Mouse (Mus musculus) adrenal gland, postnatal 36 days (tissue): ENCODE measurements at regions not wholly inside any gene's neighbourhood (a gene's known extent, or its start where the extent isn't known, plus 50 kb on each side); places are given as distances from the start of the nearest gene placed in this dataset.
"Not testable (repeated sequence)": the region's sequence is repeated elsewhere in the genome, so short reads cannot be mapped to it uniquely, and the experiment has no call there.

Source experiments
- DNase-seq, 2 experiments: peaks; one replicate each; pipeline ENCODE4 v3.0.0; 2021; ENCODE audit warnings: mixed read lengths in 1 of 2

- no peak for DNase-seq
Observed at GRCm38 (mm10) chr4:3049972-3050846, 116.9 kb upstream of the Vmn1r2 start.

GRCm38 (mm10) chr4:3050847-3051135, 116.3 kb upstream of the Vmn1r2 start:
- no peak for DNase-seq

GRCm38 (mm10) chr4:3051212-3051611, 115.9 kb upstream of the Vmn1r2 start:
- no peak for DNase-seq

GRCm38 (mm10) chr4:3052314-3053059, 114.6 kb upstream of the Vmn1r2 start:
- DNase-seq = peak; percentile 57 to 60

- DNase-seq = no peak
Observed at GRCm38 (mm10) chr4:3053060-3053406, 114.1 kb upstream of the Vmn1r2 start.

GRCm38 (mm10) chr4:3053496-3054216, 113.5 kb upstream of the Vmn1r2 start:
- no peak for DNase-seq

GRCm38 (mm10) chr4:3054886-3055285, 112.2 kb upstream of the Vmn1r2 start:
- no peak for DNase-seq

GRCm38 (mm10) chr4:3055396-3055795, 111.7 kb upstream of the Vmn1r2 start:
- no peak for DNase-seq

- DNase-seq = no peak
Observed at GRCm38 (mm10) chr4:3059511-3060054, 107.5 kb upstream of the Vmn1r2 start.

- no peak for DNase-seq
Observed at GRCm38 (mm10) chr4:3062027-3062605, 105.0 kb upstream of the Vmn1r2 start.

- DNase-seq = no peak
Observed at GRCm38 (mm10) chr4:3063966-3064365, 103.2 kb upstream of the Vmn1r2 start.

- DNase-seq = no peak
Observed at GRCm38 (mm10) chr4:3064571-3064970, 102.5 kb upstream of the Vmn1r2 start.

GRCm38 (mm10) chr4:3065335-3065734, 101.8 kb upstream of the Vmn1r2 start:
- not testable (repeated sequence) for DNase-seq

GRCm38 (mm10) chr4:3066051-3066736, 100.9 kb upstream of the Vmn1r2 start:
- DNase-seq = no peak

GRCm38 (mm10) chr4:3067265-3067664, 99.9 kb upstream of the Vmn1r2 start:
- DNase-seq = no peak

- DNase-seq = no peak
Observed at GRCm38 (mm10) chr4:3067666-3068065, 99.5 kb upstream of the Vmn1r2 start.

- no peak for DNase-seq
Observed at GRCm38 (mm10) chr4:3068306-3069223, 98.6 kb upstream of the Vmn1r2 start.

GRCm38 (mm10) chr4:3069341-3069740, 97.8 kb upstream of the Vmn1r2 start:
- DNase-seq = no peak

GRCm38 (mm10) chr4:3071326-3071725, 95.8 kb upstream of the Vmn1r2 start:
- DNase-seq = not testable (repeated sequence)

GRCm38 (mm10) chr4:3079901-3080300, 87.2 kb upstream of the Vmn1r2 start:
- no peak for DNase-seq
